Mouse (Mus musculus): Measurements from ENCODE around the gene Dusp8. TPM values are rescaled to one million over a fixed set of nuclear protein-coding genes. Genes with fewer than 3 reads are reported as not detected.

Gene Dusp8
- total and polyA plus RNA-seq, 3 experiments: 0.14 to 1.5 (median 0.17) TPM

Other genes with a start within 250 kb of the Dusp8 start
- 16.9 and 18.8 TPM in 2 replicates for gene Tollip, start 177.3 kb downstream of the Dusp8 start, total RNA-seq (2012; rRNA removed)
- 22.3 and 22.8 TPM in 2 replicates for gene Tollip, start 177.3 kb downstream of the Dusp8 start, total RNA-seq (2014; rRNA removed)
- gene Tollip, start 177.3 kb downstream of the Dusp8 start, polyA plus RNA-seq (2012; ENCODE audit: insufficient read length, low read depth): 24.4 and 29.6 TPM in 2 replicates
- 10.7 and 10.9 TPM in 2 replicates for gene Brsk2, start 146.1 kb downstream of the Dusp8 start, total RNA-seq (2012; rRNA removed)
- 5.3 and 5.4 TPM in 2 replicates for gene Brsk2, start 146.1 kb downstream of the Dusp8 start, total RNA-seq (2014; rRNA removed)
- gene Brsk2, start 146.1 kb downstream of the Dusp8 start, polyA plus RNA-seq (2012; ENCODE audit: insufficient read length, low read depth): 8.8 and 11.0 TPM in 2 replicates
- gene Mob2, start 34.8 kb downstream of the Dusp8 start, total RNA-seq (2012; rRNA removed): 22.4 and 25.9 TPM in 2 replicates
- 30.5 and 33.2 TPM in 2 replicates for gene Mob2, start 34.8 kb downstream of the Dusp8 start, total RNA-seq (2014; rRNA removed)
- 26.3 and 27.3 TPM in 2 replicates for gene Mob2, start 34.8 kb downstream of the Dusp8 start, polyA plus RNA-seq (2012; ENCODE audit: insufficient read length, low read depth)
- not detected in 2 replicates for gene Gm45618, start 24.9 kb upstream of the Dusp8 start, total RNA-seq (2012; rRNA removed)
- not detected in 2 replicates for gene Gm45618, start 24.9 kb upstream of the Dusp8 start, total RNA-seq (2014; rRNA removed)
- not detected in 2 replicates for gene Gm45618, start 24.9 kb upstream of the Dusp8 start, polyA plus RNA-seq (2012; ENCODE audit: insufficient read length, low read depth)
- not detected in 2 replicates for gene Gm39115, start 40.2 kb upstream of the Dusp8 start, total RNA-seq (2012; rRNA removed)
- gene Gm39115, start 40.2 kb upstream of the Dusp8 start, total RNA-seq (2014; rRNA removed): not detected in 2 replicates
- not detected in 2 replicates for gene Gm39115, start 40.2 kb upstream of the Dusp8 start, polyA plus RNA-seq (2012; ENCODE audit: insufficient read length, low read depth)
- not detected in 2 replicates for gene Gm45337, start 48.8 kb upstream of the Dusp8 start, total RNA-seq (2012; rRNA removed)
- not detected in 2 replicates for gene Gm45337, start 48.8 kb upstream of the Dusp8 start, total RNA-seq (2014; rRNA removed)
- not detected in 2 replicates for gene Gm45337, start 48.8 kb upstream of the Dusp8 start, polyA plus RNA-seq (2012; ENCODE audit: insufficient read length, low read depth)
- not detected in 2 replicates for gene Gm29735, start 61.3 kb upstream of the Dusp8 start, total RNA-seq (2012; rRNA removed)
- gene Gm29735, start 61.3 kb upstream of the Dusp8 start, total RNA-seq (2014; rRNA removed): not detected in 2 replicates
- not detected in 2 replicates for gene Gm29735, start 61.3 kb upstream of the Dusp8 start, polyA plus RNA-seq (2012; ENCODE audit: insufficient read length, low read depth)
- gene Gm4553, start 69.9 kb upstream of the Dusp8 start, total RNA-seq (2012; rRNA removed): not detected in 2 replicates
- not detected in 2 replicates for gene Gm4553, start 69.9 kb upstream of the Dusp8 start, total RNA-seq (2014; rRNA removed)
- gene Gm4553, start 69.9 kb upstream of the Dusp8 start, polyA plus RNA-seq (2012; ENCODE audit: insufficient read length, low read depth): not detected in 2 replicates
- gene Krtap5-2, start 80.2 kb upstream of the Dusp8 start, total RNA-seq (2012; rRNA removed): not detected in 2 replicates
- not detected in 2 replicates for gene Krtap5-2, start 80.2 kb upstream of the Dusp8 start, total RNA-seq (2014; rRNA removed)
- not detected in 2 replicates for gene Krtap5-2, start 80.2 kb upstream of the Dusp8 start, polyA plus RNA-seq (2012; ENCODE audit: insufficient read length, low read depth)
- not detected in 2 replicates for gene Gm10153, start 94.5 kb upstream of the Dusp8 start, total RNA-seq (2012; rRNA removed)
- gene Gm10153, start 94.5 kb upstream of the Dusp8 start, total RNA-seq (2014; rRNA removed): not detected in 2 replicates
- gene Gm10153, start 94.5 kb upstream of the Dusp8 start, polyA plus RNA-seq (2012; ENCODE audit: insufficient read length, low read depth): not detected in 2 replicates
- not detected in 2 replicates for gene Krtap5-3, start 105.5 kb upstream of the Dusp8 start, total RNA-seq (2012; rRNA removed)
- not detected in 2 replicates for gene Krtap5-3, start 105.5 kb upstream of the Dusp8 start, total RNA-seq (2014; rRNA removed)
- not detected in 2 replicates for gene Krtap5-3, start 105.5 kb upstream of the Dusp8 start, polyA plus RNA-seq (2012; ENCODE audit: insufficient read length, low read depth)
- gene Gm7579, start 116.0 kb upstream of the Dusp8 start, total RNA-seq (2012; rRNA removed): not detected in 2 replicates
- gene Gm7579, start 116.0 kb upstream of the Dusp8 start, total RNA-seq (2014; rRNA removed): not detected in 2 replicates
- gene Gm7579, start 116.0 kb upstream of the Dusp8 start, polyA plus RNA-seq (2012; ENCODE audit: insufficient read length, low read depth): not detected in 2 replicates
- not detected in 2 replicates for gene Krtap5-5, start 134.1 kb upstream of the Dusp8 start, total RNA-seq (2012; rRNA removed)
- gene Krtap5-5, start 134.1 kb upstream of the Dusp8 start, total RNA-seq (2014; rRNA removed): not detected in 2 replicates
- not detected in 2 replicates for gene Krtap5-5, start 134.1 kb upstream of the Dusp8 start, polyA plus RNA-seq (2012; ENCODE audit: insufficient read length, low read depth)
- not detected in 2 replicates for gene Gm40460, start 145.2 kb upstream of the Dusp8 start, total RNA-seq (2012; rRNA removed)
- not detected in 2 replicates for gene Gm40460, start 145.2 kb upstream of the Dusp8 start, total RNA-seq (2014; rRNA removed)
- not detected in 2 replicates for gene Gm40460, start 145.2 kb upstream of the Dusp8 start, polyA plus RNA-seq (2012; ENCODE audit: insufficient read length, low read depth)
- not detected in 2 replicates for gene Gm2431, start 162.5 kb upstream of the Dusp8 start, total RNA-seq (2012; rRNA removed)
- not detected in 2 replicates for gene Gm2431, start 162.5 kb upstream of the Dusp8 start, total RNA-seq (2014; rRNA removed)
- gene Gm2431, start 162.5 kb upstream of the Dusp8 start, polyA plus RNA-seq (2012; ENCODE audit: insufficient read length, low read depth): not detected in 2 replicates
- not detected in 2 replicates for gene Gm4559, start 178.5 kb upstream of the Dusp8 start, total RNA-seq (2012; rRNA removed)
- gene Gm4559, start 178.5 kb upstream of the Dusp8 start, total RNA-seq (2014; rRNA removed): not detected in 2 replicates
- gene Gm4559, start 178.5 kb upstream of the Dusp8 start, polyA plus RNA-seq (2012; ENCODE audit: insufficient read length, low read depth): not detected in 2 replicates
- gene Krtap5-1, start 201.3 kb upstream of the Dusp8 start, total RNA-seq (2012; rRNA removed): not detected in 2 replicates
- not detected in 2 replicates for gene Krtap5-1, start 201.3 kb upstream of the Dusp8 start, total RNA-seq (2014; rRNA removed)
- gene Krtap5-1, start 201.3 kb upstream of the Dusp8 start, polyA plus RNA-seq (2012; ENCODE audit: insufficient read length, low read depth): not detected in 2 replicates
- not detected in 2 replicates for gene Krtap5-4, start 207.7 kb upstream of the Dusp8 start, total RNA-seq (2012; rRNA removed)
- not detected in 2 replicates for gene Krtap5-4, start 207.7 kb upstream of the Dusp8 start, total RNA-seq (2014; rRNA removed)
- gene Krtap5-4, start 207.7 kb upstream of the Dusp8 start, polyA plus RNA-seq (2012; ENCODE audit: insufficient read length, low read depth): not detected in 2 replicates

All from CH12.LX (cell line).